Mouse (Mus musculus): ENCODE measurements around the gene Hoxb6. TPM values are rescaled to one million over a fixed set of nuclear protein-coding genes. Genes with fewer than 3 reads are reported as not detected.

Gene Hoxb6
- total RNA-seq, 2 experiments from 2014 or later, result not detected

- intact Hi-C loops (cut with DNase I), result no loop called here
- DNase-seq, result no peak
Measured at GRCm38 (mm10) chr11:96268031-96268745, 24.1 kb upstream of the Hoxb6 start.

DNA sequence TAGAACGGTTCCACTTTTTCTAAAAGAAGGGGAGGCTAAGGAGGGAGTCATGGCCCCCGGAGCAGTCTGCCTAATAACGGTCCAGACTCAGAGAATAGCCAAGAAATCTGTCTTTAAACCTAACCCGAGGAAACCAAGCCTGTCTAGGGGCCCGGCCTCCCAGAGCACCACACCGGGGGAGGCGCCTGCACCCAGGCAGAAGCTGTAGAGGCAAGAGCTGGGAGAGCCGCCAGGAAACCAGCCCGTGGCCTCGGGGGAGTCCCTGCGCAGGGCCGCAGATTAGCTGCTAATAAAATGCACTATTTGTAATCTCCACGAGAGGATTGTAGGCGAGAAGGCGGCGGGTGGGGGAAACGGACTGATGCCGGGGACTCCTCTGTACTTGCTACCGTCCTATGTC is 22.4 kb upstream of the Hoxb6 start:
- no peak for DNase-seq
- intact Hi-C loops (cut with DNase I), result no loop called here

DNA sequence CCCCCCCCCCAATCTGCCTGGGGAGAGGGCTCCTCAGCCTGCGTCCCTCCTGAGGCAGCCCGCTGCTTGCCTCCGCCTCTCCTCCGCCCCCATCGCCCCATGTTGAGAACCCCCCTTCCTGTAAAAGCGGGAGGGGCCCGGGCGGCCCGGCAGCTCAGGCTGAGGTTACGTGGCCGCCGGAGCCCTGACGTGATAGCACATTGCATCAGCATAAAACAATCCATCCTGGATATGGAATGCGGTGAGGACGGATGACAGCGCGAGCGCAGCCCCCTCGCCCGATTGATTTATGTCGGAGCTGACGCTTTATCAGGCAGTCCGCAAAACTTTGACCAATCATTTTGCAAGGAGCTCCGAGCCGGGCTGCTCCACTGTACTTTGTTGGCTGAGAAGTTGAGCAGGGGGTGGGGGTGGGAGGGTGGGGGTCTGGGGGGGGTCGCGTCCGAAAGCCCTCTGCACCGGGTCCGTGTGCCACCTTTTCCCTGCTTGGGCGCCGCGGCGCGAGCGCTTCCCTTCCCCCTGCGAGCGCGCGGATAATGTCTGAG is 21.2 kb upstream of the Hoxb6 start, which contains the start of gene Hoxb9:
Hoxb9 (plus strand) TSS at position 462 of the 545 bp plus-strand sequence.
- intact Hi-C loops (cut with DNase I), result no loop called here
- DNase-seq, result no peak

DNA sequence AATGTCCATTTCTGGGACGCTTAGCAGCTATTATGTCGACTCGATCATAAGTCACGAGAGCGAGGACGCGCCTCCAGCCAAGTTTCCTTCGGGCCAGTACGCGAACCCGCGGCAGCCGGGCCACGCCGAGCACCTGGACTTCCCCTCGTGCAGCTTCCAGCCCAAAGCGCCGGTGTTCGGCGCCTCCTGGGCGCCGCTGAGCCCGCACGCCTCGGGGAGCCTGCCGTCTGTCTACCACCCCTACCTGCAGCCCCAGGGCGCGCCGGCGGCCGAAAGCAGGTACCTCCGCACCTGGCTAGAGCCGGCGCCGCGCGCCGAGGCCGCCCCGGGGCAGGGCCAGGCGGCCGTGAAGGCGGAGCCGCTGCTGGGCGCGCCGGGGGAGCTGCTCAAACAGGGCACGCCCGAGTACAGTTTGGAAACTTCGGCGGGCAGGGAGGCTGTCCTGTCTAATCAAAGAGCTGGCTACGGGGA is 20.7 kb upstream of the Hoxb6 start:
- intact Hi-C loops (cut with DNase I), result no loop called here
- no peak for DNase-seq

DNA sequence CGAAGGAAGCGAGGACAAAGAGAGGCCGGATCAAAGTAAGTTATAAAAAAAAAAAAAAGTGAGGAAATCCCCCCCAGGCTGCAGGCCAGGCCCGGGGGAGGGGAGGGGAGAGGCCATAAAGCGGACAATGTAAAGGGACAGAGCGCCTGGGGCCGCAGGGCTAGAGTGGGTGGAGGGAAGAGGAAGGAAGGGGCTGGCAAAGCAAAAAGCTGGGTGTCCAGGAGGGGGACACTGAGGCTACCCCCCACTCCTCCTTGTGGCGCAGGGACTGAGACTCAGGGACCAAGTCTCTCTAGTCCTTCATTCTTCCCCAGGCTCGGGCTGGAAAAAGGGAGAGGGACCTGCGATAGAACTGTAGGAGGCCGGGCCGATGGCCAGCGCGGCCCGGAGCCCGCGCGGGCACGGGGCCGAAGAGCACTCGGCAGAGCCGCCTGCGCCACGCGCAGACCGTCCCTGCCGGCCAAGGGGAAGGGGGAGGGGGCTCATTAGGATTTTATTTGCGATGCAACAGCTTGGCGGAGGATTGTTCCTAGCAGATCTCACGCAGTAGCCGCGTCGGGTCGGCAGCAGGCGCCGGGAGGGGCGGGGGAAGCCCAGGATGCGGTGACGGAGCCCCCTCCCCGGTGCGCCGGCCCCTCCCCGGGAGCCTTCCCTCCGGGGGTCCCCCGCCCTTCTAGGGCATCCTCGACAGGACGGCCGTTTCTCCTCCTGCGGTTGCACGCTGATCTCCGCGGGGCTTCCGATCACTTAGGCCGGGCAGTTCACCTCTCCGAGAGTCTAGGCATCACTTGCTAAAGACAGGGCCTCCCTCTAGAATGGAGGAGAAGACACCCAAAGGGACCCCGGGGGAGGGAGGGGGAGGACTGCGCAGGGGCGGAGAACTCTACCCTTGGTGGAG is 20.0 kb upstream of the Hoxb6 start:
- intact Hi-C loops (cut with DNase I), result no loop called here

GRCm38 (mm10) chr11:96274428-96274827 is 17.8 kb upstream of the Hoxb6 start:
- DNase-seq, result no peak
- intact Hi-C loops (cut with DNase I), result no loop called here

More for the DNA sequence above, 20.0 kb upstream of the Hoxb6 start:
- peak; percentile 44 for DNase-seq

GRCm38 (mm10) chr11:96275896-96276295 is 16.4 kb upstream of the Hoxb6 start:
- no peak for DNase-seq
- intact Hi-C loops (cut with DNase I), result no loop called here

GRCm38 (mm10) chr11:96277151-96278044 is 14.9 kb upstream of the Hoxb6 start:
- no peak for DNase-seq
- intact Hi-C loops (cut with DNase I), result loop anchor here (2.0 kb wide), 1 partner anchor 583 kb away; no protein-coding TSS in a partner anchor

DNA sequence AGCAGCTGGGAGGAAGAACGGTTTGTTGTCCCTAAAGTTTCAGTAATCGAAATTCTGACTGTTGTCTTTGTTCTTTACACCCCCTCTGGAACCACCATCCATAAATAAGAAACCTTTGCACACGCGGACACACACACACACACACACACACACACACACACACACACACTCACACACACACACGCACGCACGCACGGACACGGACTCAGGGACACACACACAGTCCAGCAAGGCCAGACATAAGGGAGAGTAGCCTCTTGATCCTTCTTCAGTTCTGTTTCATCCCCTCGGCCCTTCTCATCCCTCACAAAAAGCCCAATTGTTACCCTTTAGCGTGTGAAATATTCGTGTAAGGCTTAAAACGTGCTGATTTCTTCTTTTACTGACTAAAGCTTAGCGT is 14.0 kb upstream of the Hoxb6 start:
- DNase-seq, result no peak
- intact Hi-C loops (cut with DNase I), result loop anchor here (2.0 kb wide), 1 partner anchor 582 kb away; no protein-coding TSS in a partner anchor

GRCm38 (mm10) chr11:96278773-96279172 is 13.5 kb upstream of the Hoxb6 start:
- intact Hi-C loops (cut with DNase I), result loop anchor here (2.0 kb wide), 1 partner anchor 582 kb away; no protein-coding TSS in a partner anchor
- DNase-seq, result peak; percentile 84

- intact Hi-C loops (cut with DNase I), result loop anchor here (2.0 to 5.0 kb wide), 2 partner anchors 498 to 581 kb away; partner anchors contain the start of gene Snx11
- DNase-seq, result no peak
Measured at GRCm38 (mm10) chr11:96279421-96280233, 12.6 kb upstream of the Hoxb6 start.

GRCm38 (mm10) chr11:96280399-96281378 is 11.6 kb upstream of the Hoxb6 start:
- intact Hi-C loops (cut with DNase I), result loop anchor here (5.0 kb wide), 1 partner anchor 497 kb away; the partner anchor contains the start of gene Snx11
- DNase-seq, result no peak

DNA sequence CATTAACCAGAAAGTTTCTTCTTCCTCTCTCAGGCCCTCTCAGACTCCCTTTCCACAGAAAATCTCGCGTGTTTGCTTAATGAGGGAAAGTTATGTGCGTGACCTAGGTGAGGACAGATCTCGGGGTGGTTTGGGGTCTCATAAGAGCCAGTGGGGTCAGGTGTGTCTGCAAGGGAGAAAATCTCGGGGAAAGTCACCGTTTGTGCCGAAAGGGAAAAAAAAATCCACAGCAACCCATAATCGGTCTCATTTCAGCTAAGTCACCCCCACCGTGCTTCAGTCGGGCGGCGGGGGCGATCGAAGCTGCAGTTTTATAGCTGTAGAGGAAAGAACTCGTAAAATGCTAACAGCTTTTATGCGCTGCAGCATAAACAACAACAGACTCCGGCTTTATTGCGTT is 10.9 kb upstream of the Hoxb6 start:
- no peak for DNase-seq
- intact Hi-C loops (cut with DNase I), result loop anchor here (5.0 kb wide), 1 partner anchor 496 kb away; the partner anchor contains the start of gene Snx11

DNA sequence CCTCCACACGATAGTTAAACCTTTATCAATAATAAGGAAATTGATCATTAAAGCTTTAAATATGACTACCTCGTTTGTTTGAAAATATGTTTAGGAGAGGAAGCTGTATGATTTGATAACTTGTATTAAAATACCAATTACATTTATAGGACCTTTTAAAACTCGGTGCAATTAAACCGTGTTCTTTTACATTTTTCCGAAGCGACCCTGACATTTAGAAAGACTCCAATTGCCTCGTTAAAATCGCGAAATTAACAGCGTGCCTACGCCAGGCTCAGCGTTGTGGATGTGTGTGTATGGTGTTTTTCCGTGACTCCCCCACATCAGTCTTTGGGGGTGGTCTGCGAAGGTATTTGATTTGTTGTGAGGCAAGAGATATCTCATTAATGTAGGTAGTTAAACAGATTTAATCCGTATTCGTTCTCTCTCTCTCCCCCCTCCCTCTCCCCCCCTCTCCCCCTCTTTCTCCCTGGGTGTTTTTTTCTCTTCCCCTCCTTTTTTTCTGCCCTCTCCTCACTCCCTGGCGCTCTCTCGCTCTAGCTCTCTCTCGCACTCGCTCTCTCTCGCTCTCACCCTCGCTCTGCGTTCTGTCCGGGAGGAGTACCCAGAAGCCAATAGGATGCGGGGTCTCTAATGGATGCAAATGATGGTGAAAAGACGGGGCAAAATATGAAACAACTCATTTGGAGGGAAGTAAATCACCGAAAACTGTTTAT is 10.3 kb upstream of the Hoxb6 start, which contains the start of gene Hoxb8:
Hoxb8 (plus strand) TSS at position 51 of the 716 bp plus-strand sequence.
- no peak for DNase-seq
- intact Hi-C loops (cut with DNase I), result loop anchor here (5.0 kb wide), 1 partner anchor 495 kb away; the partner anchor contains the start of gene Snx11

DNA sequence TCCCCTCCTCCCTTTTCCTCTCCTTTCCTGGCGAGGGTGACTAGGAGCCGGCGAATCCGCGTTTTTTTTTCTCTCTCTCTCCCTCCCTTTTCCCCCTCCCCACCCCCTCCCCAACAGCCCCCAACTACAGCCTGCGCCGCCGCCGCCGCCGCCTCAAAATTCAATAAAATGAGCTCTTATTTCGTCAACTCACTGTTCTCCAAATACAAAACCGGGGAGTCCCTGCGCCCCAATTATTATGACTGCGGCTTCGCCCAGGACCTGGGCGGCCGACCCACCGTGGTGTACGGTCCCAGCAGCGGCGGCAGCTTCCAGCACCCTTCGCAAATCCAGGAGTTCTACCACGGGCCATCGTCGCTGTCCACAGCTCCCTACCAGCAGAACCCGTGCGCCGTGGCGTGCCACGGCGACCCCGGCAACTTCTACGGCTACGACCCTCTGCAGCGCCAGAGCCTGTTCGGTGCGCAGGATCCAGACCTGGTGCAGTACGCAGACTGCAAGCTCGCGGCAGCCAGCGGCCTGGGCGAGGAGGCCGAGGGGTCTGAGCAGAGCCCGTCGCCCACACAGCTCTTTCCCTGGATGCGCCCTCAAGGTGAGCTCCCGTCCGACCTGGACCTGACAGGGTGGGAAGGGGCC is 9.4 kb upstream of the Hoxb6 start:
- intact Hi-C loops (cut with DNase I), result loop anchor here (5.0 kb wide), 1 partner anchor 494 kb away; the partner anchor contains the start of gene Snx11
- DNase-seq, result no peak

DNA sequence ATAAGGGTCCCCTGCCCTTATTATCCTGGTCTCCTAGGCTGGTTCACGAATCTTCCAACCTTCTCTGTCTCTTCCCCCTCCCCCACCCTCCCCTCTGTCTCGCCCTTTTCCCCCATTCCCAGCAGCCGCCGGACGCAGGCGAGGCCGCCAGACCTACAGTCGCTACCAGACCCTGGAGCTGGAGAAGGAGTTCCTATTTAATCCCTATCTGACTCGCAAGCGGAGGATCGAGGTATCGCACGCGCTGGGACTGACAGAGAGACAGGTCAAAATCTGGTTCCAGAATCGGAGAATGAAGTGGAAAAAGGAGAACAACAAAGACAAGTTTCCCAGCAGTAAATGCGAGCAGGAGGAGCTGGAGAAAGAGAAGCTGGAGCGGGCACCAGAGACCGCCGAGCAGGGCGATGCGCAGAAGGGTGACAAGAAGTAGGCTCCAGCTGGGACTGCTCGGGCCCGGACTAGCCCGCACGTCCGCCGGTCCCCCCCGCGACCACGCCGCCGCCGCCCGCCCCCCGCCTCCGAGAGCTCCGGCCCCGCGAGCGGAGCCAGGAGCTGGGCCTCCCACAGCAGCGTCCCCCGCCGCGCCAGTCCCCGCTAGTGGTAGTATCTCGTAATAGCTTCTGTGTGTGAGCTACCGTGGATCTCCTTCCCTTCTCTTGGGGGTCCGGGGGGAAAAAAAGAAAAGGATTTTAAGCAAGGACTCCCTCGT is 8.1 kb upstream of the Hoxb6 start:
- intact Hi-C loops (cut with DNase I), result loop anchor here (5.0 kb wide), 1 partner anchor 493 kb away; the partner anchor contains the start of gene Snx11
- DNase-seq, result no peak
